11 mouse cellular contexts compared by ENCODE assay signal in the genomic region with DNA sequence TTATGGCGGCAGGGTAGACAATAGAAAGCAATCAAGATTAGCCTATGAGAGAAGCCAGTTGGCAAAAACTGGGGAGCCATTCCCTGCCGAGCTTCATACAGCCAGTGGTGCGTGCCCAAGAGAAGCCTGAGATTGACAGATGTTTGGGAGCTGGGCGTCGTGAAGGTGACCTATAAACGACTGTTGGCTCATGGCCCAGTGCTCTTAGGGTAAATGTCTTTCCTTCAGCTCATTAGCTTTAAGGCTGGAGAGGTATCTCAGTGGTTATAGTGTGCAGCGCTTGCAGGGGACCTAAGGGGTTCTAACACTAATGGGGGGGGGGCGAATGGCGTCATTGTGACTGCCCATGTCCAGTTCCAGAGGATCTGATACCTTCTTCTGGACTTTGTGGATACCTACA. TPM values are rescaled to one million over a fixed set of nuclear protein-coding genes. Genes with fewer than 3 reads are reported as not detected.
A peak's percentile ranks its signal among the peaks of the same experiment; 100 is the strongest.
DNase-seq lines count a peak whose midpoint lies in the region; ATAC-seq and TF ChIP-seq lines count a peak whose summit lies in the region.
"Had no signal": no experiment of that assay in that cellular context is flagged by ENCODE, and none has a peak within 500 bp of the region (broad histone marks: within the 10 kb centered on the region; RNA-seq: fewer than 3 reads in every experiment).

No protein-coding gene starts in this region.

- peaks cover 11% of the 10 kb centered on the region for H3K4me1 ChIP-seq in kidney, postnatal 0 days (replicated peaks; ENCODE audit: insufficient read depth, low read length)
- no peaks in the 10 kb centered on the region for H3K4me1 ChIP-seq in midbrain, postnatal 0 days (ENCODE audit: insufficient read depth, low read length)
- H3K4me1 ChIP-seq in midbrain, embryonic 16.5 days (ENCODE audit: control insufficient read depth, insufficient read depth, low read length): no peaks in the 10 kb centered on the region; the same call in 1 of the 2 replicates

- H3K27me3 ChIP-seq in kidney, postnatal 0 days (ENCODE audit: insufficient read depth, low read length): no peaks in the 10 kb centered on the region
- H3K27me3 ChIP-seq in midbrain, postnatal 0 days (ENCODE audit: insufficient read depth, low read length): no peaks in the 10 kb centered on the region
- H3K27me3 ChIP-seq in midbrain, embryonic 16.5 days (ENCODE audit: control insufficient read depth, insufficient read depth, low read depth, low read length): no peaks in the 10 kb centered on the region
- H3K27me3 ChIP-seq: liver, embryonic 13.5 days had no signal

- H3K9me3 ChIP-seq in kidney, postnatal 0 days (replicated peaks; ENCODE audit: low read length): no peaks in the 10 kb centered on the region
- H3K9me3 ChIP-seq in midbrain, postnatal 0 days (ENCODE audit: low read length): no peaks in the 10 kb centered on the region
- no peaks in the 10 kb centered on the region for H3K9me3 ChIP-seq in midbrain, embryonic 16.5 days (replicated peaks; ENCODE audit: control insufficient read depth, low read length, poor library complexity, severe bottlenecking)
- H3K9me3 ChIP-seq: liver, embryonic 13.5 days had no signal

- H3K9ac ChIP-seq in kidney, postnatal 0 days (ENCODE audit: low read depth, low read length): no peak overlapping the region
- no peak overlapping the region for H3K9ac ChIP-seq in midbrain, postnatal 0 days (replicated peaks; ENCODE audit: low read length, poor library complexity, severe bottlenecking)
- no peak overlapping the region for H3K9ac ChIP-seq in midbrain, embryonic 16.5 days (ENCODE audit: low read depth, low read length)

- 54% methylated on average over 9 of the region's 9 CpGs for WGBS in kidney, postnatal 0 days
- WGBS in midbrain, postnatal 0 days: 60% methylated on average over 9 of the region's 9 CpGs
- 68% methylated on average over 9 of the region's 9 CpGs for WGBS in midbrain, embryonic 16.5 days

- ATAC-seq in kidney, postnatal 0 days (replicated peaks; ENCODE audit: low FRiP score, low read depth): no peak
- no peak for ATAC-seq in midbrain, postnatal 0 days (ENCODE audit: low FRiP score)
- ATAC-seq in midbrain, embryonic 16.5 days: no peak
- ATAC-seq in granulocyte monocyte progenitor cell, adult 5-6 weeks (replicated peaks; ENCODE audit: poor library complexity, severe bottlenecking): no peak

- DNase-seq in heart, adult 11 months: peak; percentile 86
- no peak for DNase-seq in heart, postnatal 14 days
- DNase-seq in kidney, postnatal 0 days (ENCODE audit: low spot score): no peak
- no peak for DNase-seq in kidney, postnatal 14 days
- no peak for DNase-seq in midbrain, postnatal 0 days (ENCODE audit: low spot score)
- no peak for DNase-seq in adrenal gland, adult 2 months
- DNase-seq: adrenal gland, adult 8-10 months; liver, embryonic 13.5 days; spleen, adult 18-20 months had no signal

- peak overlapping the region; percentile 83; the same call in 1 of the 2 replicates for H3K27ac ChIP-seq in kidney, postnatal 0 days
- H3K27ac ChIP-seq in midbrain, postnatal 0 days (ENCODE audit: low read depth, low read length): 0 out of 2 replicates have a peak overlapping the region, but pooled peaks have one; percentile 13
- H3K27ac ChIP-seq in midbrain, embryonic 16.5 days (ENCODE audit: low read length): no peak overlapping the region

- TF ChIP-seq CTCF in kidney, postnatal 0 days (IDR thresholded peaks at IDR 0.05; ENCODE audit: low read depth): no peak
- TF ChIP-seq CTCF in midbrain, postnatal 0 days (IDR thresholded peaks at IDR 0.05): no peak

- no peaks in the 10 kb centered on the region for H3K36me3 ChIP-seq in kidney, postnatal 0 days (ENCODE audit: insufficient read depth, low read length)
- H3K36me3 ChIP-seq in midbrain, postnatal 0 days (ENCODE audit: insufficient read depth, low read length): no peaks in the 10 kb centered on the region
- H3K36me3 ChIP-seq in midbrain, embryonic 16.5 days (ENCODE audit: control insufficient read depth, insufficient read depth, low read length): no peaks in the 10 kb centered on the region
- H3K36me3 ChIP-seq: liver, embryonic 13.5 days had no signal

- H3K4me2 ChIP-seq in kidney, postnatal 0 days (ENCODE audit: low read length): no peak overlapping the region
- no peak overlapping the region for H3K4me2 ChIP-seq in midbrain, postnatal 0 days (ENCODE audit: low read depth, low read length, poor library complexity, severe bottlenecking)
- H3K4me2 ChIP-seq in midbrain, embryonic 16.5 days (ENCODE audit: low read length): no peak overlapping the region

- H3K4me3 ChIP-seq in kidney, postnatal 0 days (replicated peaks; ENCODE audit: low read depth, low read length): no peak overlapping the region
- no peak overlapping the region for H3K4me3 ChIP-seq in midbrain, postnatal 0 days (ENCODE audit: low read depth, low read length)
- no peak overlapping the region for H3K4me3 ChIP-seq in midbrain, embryonic 16.5 days (ENCODE audit: low read depth, low read length)

- intact Hi-C loops in heart, postnatal 14 days (cut with DNase I): loop anchor here (2.0 to 10.0 kb wide), 2 partner anchors 21 to 281 kb away; no protein-coding TSS in a partner anchor

RNA-seq across cellular contexts. Expression of gene Arl4a, which starts 21.8 kb away (rescaled TPM):
- 10 to 100 TPM; 23.6 to 27.4 TPM for total RNA-seq in heart, postnatal 14 days (2021)
- 64.4 and 65.3 TPM in 2 replicates for polyA plus RNA-seq in kidney, postnatal 0 days (2015; fragmentation: Nextera tagmentation; extraction: Ambion mirVana)
- 67.4 and 94.0 TPM in 2 replicates for total RNA-seq in midbrain, postnatal 0 days (2014; rRNA removed)
- 117 and 129 TPM in 2 replicates for polyA plus RNA-seq in midbrain, postnatal 0 days (2015; fragmentation: Nextera tagmentation; extraction: Ambion mirVana)
- polyA plus RNA-seq in midbrain, embryonic 16.5 days (2015; fragmentation: Nextera tagmentation; extraction: Ambion mirVana): 120 and 134 TPM in 2 replicates
- 10 to 100 TPM; 91.3 to 99.1 TPM for total RNA-seq in adrenal gland, adult 2 months (2021)
- 6.8 and 9.9 TPM in 2 replicates for polyA plus RNA-seq in adrenal gland, adult 2 months (2012; rRNA removed)
- 7.4 and 19.5 TPM in 2 replicates for total RNA-seq in granulocyte monocyte progenitor cell, adult 5-6 weeks (2014; fragmentation: Nextera tagmentation)
- total RNA-seq in granulocyte monocyte progenitor cell, adult 5-6 weeks (2017): 11.6 and 13.5 TPM in 2 replicates
